Mouse (Mus musculus) stomach, postnatal 0 days (tissue): ENCODE results near the gene Tead4. TPM values are rescaled to one million over a fixed set of nuclear protein-coding genes. Genes with fewer than 3 reads are reported as not detected.

ENCODE experiments used
- ATAC-seq: fragments of 200-750 bp; cut with Nextera tagmentation; 2 replicates; pipeline ENCODE4 v1.8.0; 2017; ENCODE audit not compliant: low FRiP score, low TSS enrichment
- DNase-seq: peaks from one replicate; pipeline ENCODE4 v3.0.0-alpha.2; 2016; ENCODE audit warnings: low spot score
- H3K27ac ChIP-seq: fragments of 300-500 bp; sonication (generic); replicated peaks from 2 replicates; pipeline ENCODE4 v1.5.1; 2014; ENCODE audit warnings: mild to moderate bottlenecking, control low read depth
- H3K27me3 ChIP-seq: fragments of 300-500 bp; sonication (generic); 2 replicates; pipeline ENCODE4 v1.6.1; 2014; ENCODE audit warnings: low read length; ENCODE audit not compliant: control insufficient read depth, insufficient read depth
- H3K36me3 ChIP-seq: fragments of 300-500 bp; sonication (generic); 2 replicates; pipeline ENCODE4 v1.6.1; 2014; ENCODE audit warnings: low read length, mixed read lengths; ENCODE audit not compliant: control insufficient read depth, insufficient read depth
- H3K4me1 ChIP-seq: fragments of 300-500 bp; sonication (generic); replicated peaks from 2 replicates; pipeline ENCODE4 v1.6.1; 2014; ENCODE audit warnings: antibody characterized with exemption; ENCODE audit not compliant: control insufficient read depth, insufficient read depth
- H3K4me2 ChIP-seq: fragments of 300-500 bp; sonication (generic); replicated peaks from 2 replicates; pipeline ENCODE4 v1.6.1; 2014; ENCODE audit warnings: low read depth, mild to moderate bottlenecking, control low read depth, moderate library complexity
- H3K4me3 ChIP-seq: fragments of 300-500 bp; sonication (generic); 2 replicates; pipeline ENCODE4 v1.5.1; 2014; ENCODE audit warnings: low read depth, low read length, control low read depth
- H3K9ac ChIP-seq: fragments of 300-500 bp; sonication (generic); 2 replicates; pipeline ENCODE4 v1.6.1; 2014; ENCODE audit warnings: mild to moderate bottlenecking, low read length, control low read depth, mixed read lengths
- H3K9me3 ChIP-seq: fragments of 300-500 bp; sonication (generic); 2 replicates; pipeline ENCODE4 v1.6.1; 2016; ENCODE audit warnings: low read length; ENCODE audit not compliant: control insufficient read depth
- CTCF ChIP-seq: IDR thresholded peaks from 2 replicates; pipeline ENCODE4 v1.5.1; 2016; ENCODE audit warnings: antibody characterized with exemption, low read depth, mild to moderate bottlenecking, moderate library complexity
- EP300 ChIP-seq: optimal IDR thresholded peaks from 2 replicates; pipeline ENCODE3; 2016; ENCODE audit warnings: antibody characterized with exemption
- WGBS: fragments of 180-500 bp; shearing (Covaris S2); extraction: QIAGEN DNeasy Blood & Tissue Kit; methylation state at CpG from one replicate; pipeline ENCODE4 v1.1.7; 2014; 5-methylcytosine and 5-hydroxymethylcytosine counted together
- polyA plus RNA-seq: library from polyadenylated mRNA; unstranded; fragments of >200 nt; fragmentation: Nextera tagmentation; extraction: Ambion mirVana; gene quantifications from 2 replicates; pipeline ENCODE4 v1.2.1, GENCODE M21; 2015

The Tead4 gene
- polyA plus RNA-seq, 1 experiment from 2014 or later = 1.5 TPM

DNA sequence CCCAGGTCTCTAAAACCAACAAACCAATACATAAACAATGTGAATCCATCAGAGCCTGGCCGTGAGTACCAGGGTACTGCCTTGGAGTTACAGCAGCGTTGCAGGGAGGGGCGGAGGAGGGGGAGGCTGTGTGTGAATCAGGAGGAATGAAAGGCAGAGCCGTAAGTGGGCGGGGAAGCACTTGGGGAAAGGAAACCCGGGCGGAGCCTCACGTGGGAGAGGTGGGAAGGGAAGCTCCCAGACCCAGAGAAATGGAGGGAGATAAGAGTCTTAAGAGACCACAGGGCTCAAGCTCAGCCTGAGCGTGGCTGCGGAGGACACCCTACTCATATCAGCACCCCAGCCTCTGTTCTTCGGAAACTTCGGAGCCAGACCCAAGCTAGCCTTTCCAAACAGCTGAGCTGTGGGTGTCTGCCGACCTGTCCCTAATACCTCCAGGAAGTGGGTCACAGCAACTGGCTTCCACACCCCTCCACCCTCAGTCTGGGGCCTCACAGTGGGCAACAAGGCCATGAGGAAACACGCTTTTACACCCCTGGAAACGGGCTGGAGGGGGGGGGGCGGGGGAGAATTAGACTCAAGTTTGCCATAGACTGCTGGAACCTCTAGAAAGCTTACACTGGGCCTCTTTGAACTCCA is 14.7 kb downstream of the Tead4 start:
- Histone ChIP-seq H3K27me3 (no peaks in the 10 kb centered on the region), H3K27ac (no peak overlapping the region), H3K4me3 (peak overlapping the region; percentile 25; the same call in 1 of the 2 replicates), H3K36me3 (no peaks in the 10 kb centered on the region), H3K4me2 (peak overlapping the region; percentile 51), H3K4me1 (peaks cover 2% of the 10 kb centered on the region; the same call in 1 of the 2 replicates), H3K9ac (peak overlapping the region; percentile 18; the same call in 1 of the 2 replicates), H3K9me3 (no peaks in the 10 kb centered on the region)
- ATAC-seq = peak; percentile 80
- TF ChIP-seq CTCF (no peak), EP300 (no peak)
- peak; percentile 80 for DNase-seq
- 10% methylated on average over 16 of the region's 16 CpGs for WGBS

DNA sequence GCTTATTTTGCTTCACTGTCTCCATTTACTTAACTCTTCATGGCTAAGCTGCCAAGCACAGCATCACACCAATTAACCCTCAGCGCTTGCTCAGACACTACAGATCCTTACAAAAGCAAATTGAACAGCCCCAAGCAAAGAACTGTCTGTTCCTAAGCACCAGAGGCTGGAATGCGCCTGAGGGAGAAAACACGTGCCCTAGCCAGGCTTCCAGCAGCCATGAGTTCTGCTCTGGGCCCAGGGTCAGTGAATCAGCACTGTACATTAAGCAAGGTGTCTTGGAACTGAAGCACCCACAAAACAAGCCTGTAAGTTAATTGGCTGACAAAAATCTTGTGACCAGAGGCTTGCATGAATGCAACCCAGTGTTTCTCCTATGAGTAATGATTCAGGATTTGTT is 18.5 kb downstream of the Tead4 start:
- no peak for DNase-seq
- H3K9ac ChIP-seq = no peak overlapping the region
- H3K4me3 ChIP-seq = no peak overlapping the region
- 50% methylated on average over 3 of the region's 3 CpGs for WGBS
- H3K27me3 ChIP-seq = no peaks in the 10 kb centered on the region
- H3K27ac ChIP-seq = no peak overlapping the region
- no peak for ATAC-seq
- H3K4me1 ChIP-seq = peaks cover 2% of the 10 kb centered on the region; the same call in 1 of the 2 replicates
- H3K9me3 ChIP-seq = no peaks in the 10 kb centered on the region
- H3K4me2 ChIP-seq = no peak overlapping the region
- no peaks in the 10 kb centered on the region for H3K36me3 ChIP-seq
- TF ChIP-seq CTCF = no peak
- TF ChIP-seq EP300 = no peak

DNA sequence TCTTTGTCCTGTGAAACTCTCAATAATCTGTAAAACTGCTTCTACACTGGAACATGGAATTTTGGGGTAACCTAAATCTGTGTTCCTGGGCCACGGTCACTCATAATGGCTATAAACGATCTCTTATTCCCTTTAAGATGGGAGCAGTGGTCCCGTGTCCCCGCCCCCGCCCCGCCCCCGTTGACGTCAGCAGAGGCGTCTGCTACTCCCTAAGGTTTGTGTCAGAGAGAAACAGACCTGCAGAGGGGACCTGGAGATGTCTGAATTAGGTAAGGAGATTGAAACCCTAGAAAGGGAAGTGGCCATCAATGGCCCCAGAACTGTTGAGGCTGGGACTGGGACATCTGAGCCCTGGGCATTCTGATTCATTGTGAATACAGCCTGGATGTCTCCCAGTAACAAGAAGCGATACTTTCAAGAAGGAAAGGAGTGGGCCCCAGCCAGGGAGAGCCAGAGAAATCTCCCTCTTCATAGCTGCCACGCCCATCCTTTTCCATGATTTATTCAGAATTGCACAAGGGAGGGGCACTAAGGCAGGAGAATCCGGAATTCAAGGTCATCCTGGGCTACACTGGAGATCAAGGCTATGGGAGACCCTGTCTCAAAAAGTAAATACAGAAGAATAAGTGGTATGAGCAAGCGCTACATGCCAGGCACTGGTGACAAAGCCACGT is 20.0 kb downstream of the Tead4 start:
- Histone ChIP-seq H3K9me3 (no peaks in the 10 kb centered on the region), H3K4me2 (no peak overlapping the region), H3K36me3 (no peaks in the 10 kb centered on the region), H3K4me3 (no peak overlapping the region), H3K4me1 (no peaks in the 10 kb centered on the region; the same call in 1 of the 2 replicates), H3K9ac (no peak overlapping the region), H3K27me3 (no peaks in the 10 kb centered on the region), H3K27ac (no peak overlapping the region)
- ATAC-seq (no peak), DNase-seq (peak; percentile 30)
- WGBS = 38% methylated on average over 14 of the region's 14 CpGs
- TF ChIP-seq EP300 (no peak), CTCF (no peak)

DNA sequence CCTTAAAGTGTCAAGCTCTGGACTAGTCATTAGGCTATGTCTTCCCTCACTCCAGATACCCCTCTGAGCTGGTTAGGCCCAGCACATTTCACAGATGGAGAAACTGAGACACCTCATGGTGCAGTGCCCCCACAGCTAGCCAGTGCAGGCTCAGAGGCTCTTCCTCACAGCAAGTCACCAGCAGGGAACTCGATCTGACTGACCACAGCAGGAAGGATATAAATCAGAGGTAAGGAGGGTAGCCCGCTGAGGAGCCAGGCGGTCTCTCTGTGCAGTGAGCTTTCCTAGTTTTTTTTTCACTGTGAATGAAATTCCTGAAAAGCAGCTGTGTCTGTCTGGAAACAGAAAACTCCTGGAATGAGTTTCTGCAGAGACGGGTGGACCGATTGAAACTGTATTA is 21.0 kb downstream of the Tead4 start:
- 44% methylated on average over 5 of the region's 5 CpGs for WGBS
- no peaks in the 10 kb centered on the region for H3K9me3 ChIP-seq
- H3K4me2 ChIP-seq = no peak overlapping the region
- no peaks in the 10 kb centered on the region for H3K27me3 ChIP-seq
- ATAC-seq (peak; percentile 24; the same call in 1 of the 2 replicates), DNase-seq (no peak)
- H3K4me3 ChIP-seq = no peak overlapping the region
- no peak overlapping the region for H3K9ac ChIP-seq
- no peak overlapping the region for H3K27ac ChIP-seq
- no peaks in the 10 kb centered on the region for H3K36me3 ChIP-seq
- no peaks in the 10 kb centered on the region for H3K4me1 ChIP-seq
- TF ChIP-seq CTCF (no peak), EP300 (no peak)

GRCm38 (mm10) chr6:128279099-128279498 is 21.5 kb downstream of the Tead4 start:
- Histone ChIP-seq H3K36me3 (no peaks in the 10 kb centered on the region), H3K9ac (no peak overlapping the region), H3K4me1 (no peaks in the 10 kb centered on the region), H3K27me3 (no peaks in the 10 kb centered on the region), H3K4me2 (no peak overlapping the region), H3K27ac (no peak overlapping the region), H3K9me3 (no peaks in the 10 kb centered on the region), H3K4me3 (no peak overlapping the region)
- DNase-seq (no peak), ATAC-seq (no peak)
- WGBS = 71% methylated on average over 4 of the region's 4 CpGs
- TF ChIP-seq EP300 (no peak), CTCF (no peak)
